Comparison of ENCODE assay signal across 10 mouse cellular contexts in the genomic region with DNA sequence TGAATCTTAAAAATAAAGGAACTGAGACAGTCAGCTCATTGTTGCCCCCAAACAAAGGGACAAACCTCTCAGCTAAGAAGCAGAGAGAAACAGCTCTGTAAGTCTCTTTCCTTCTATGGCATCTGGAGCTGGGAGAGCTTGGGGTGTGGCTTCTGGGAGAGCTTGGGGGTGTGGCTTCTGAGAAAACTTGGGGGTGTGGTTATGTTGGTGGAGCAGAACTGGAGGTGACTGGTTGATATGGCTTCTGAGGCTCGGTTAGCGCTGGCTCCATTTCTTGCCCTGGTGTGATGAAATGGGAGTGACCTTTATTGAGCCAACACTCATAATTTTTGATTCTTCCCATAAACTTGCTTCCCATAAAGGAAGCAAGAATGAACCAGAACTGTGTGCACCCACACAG. TPM values are rescaled to one million over a fixed set of nuclear protein-coding genes. Genes with fewer than 3 reads are reported as not detected.
DNase-seq lines count a peak whose midpoint lies in the region; ATAC-seq lines count a peak whose summit lies in the region.
"Had no signal": no experiment of that assay in that cellular context is flagged by ENCODE, and none has a peak within 500 bp of the region (broad histone marks: within the 10 kb centered on the region; RNA-seq: fewer than 3 reads in every experiment).

No protein-coding gene starts in this region.

- H3K4me2 ChIP-seq in heart, embryonic 14.5 days (ENCODE audit: low read length), result no peak overlapping the region

- no peaks in the 10 kb centered on the region for H3K9me3 ChIP-seq in heart, embryonic 14.5 days (ENCODE audit: control insufficient read depth, low read length)

- intact Hi-C loops in left cerebral cortex, postnatal 14 days (cut with DNase I), result no loop called here

- H3K36me3 ChIP-seq in heart, embryonic 14.5 days (ENCODE audit: control insufficient read depth, insufficient read depth, low read length), result no peaks in the 10 kb centered on the region

- 0 out of 2 replicates have a peak overlapping the region, but pooled peaks have one; percentile 10 for H3K9ac ChIP-seq in heart, embryonic 14.5 days (ENCODE audit: low read length)

- DNase-seq in heart, adult 9 months (ENCODE audit: low spot score in 2 of 2), result no peak
- DNase-seq in c-Kit-positive CD71-positive TER-119-positive erythroid progenitor cells, embryonic 14.5 days (ENCODE audit: low spot score), result peak; percentile 89
- peak; percentile 75 for DNase-seq in large intestine, adult 2 months (ENCODE audit: low read depth, low spot score)
- DNase-seq in retina, postnatal 1 day, result peak; percentile 51
- no peak for DNase-seq in left cerebral cortex, postnatal 14 days (ENCODE audit: low spot score in 2 of 2)
- DNase-seq in ovary, postnatal 14 days (ENCODE audit: low spot score), result no peak
- DNase-seq in thymus, adult 18-20 months, result no peak

- no peak overlapping the region for H3K4me3 ChIP-seq in heart, embryonic 14.5 days (ENCODE audit: control insufficient read depth in 1 of 2, insufficient read depth in 1 of 2, low read depth in 1 of 2, low read length in 2 of 2)

- ATAC-seq in heart, embryonic 14.5 days (ENCODE audit: insufficient number of reproducible peaks, insufficient read depth, low FRiP score, low read depth), result 0 out of 2 replicates have a peak, but pooled peaks have one; percentile 44

- peaks cover 23 to 33% of the 10 kb centered on the region in 2 experiments for H3K4me1 ChIP-seq in heart, embryonic 14.5 days (ENCODE audit: control insufficient read depth in 2 of 2, insufficient read depth in 2 of 2, low read length in 2 of 2)

- WGBS in heart, embryonic 14.5 days, result 30% methylated on average over 2 of the region's 2 CpGs
- WGBS in large intestine, adult 2 months, result 14% methylated on average over 2 of the region's 2 CpGs

- peak overlapping the region in 1 of 2 experiments; percentile 58; a peak in 1 of 4 replicates for H3K27ac ChIP-seq in heart, embryonic 14.5 days (replicated peaks in 1 of 2; ENCODE audit: control insufficient read depth in 1 of 2, insufficient read depth in 1 of 2, low read depth in 2 of 2, low read length in 2 of 2)
- H3K27ac ChIP-seq: macrophage had no signal

- H3K27me3 ChIP-seq in heart, embryonic 14.5 days (ENCODE audit: control insufficient read depth, insufficient read depth, low read length), result no peaks in the 10 kb centered on the region

RNA-seq across cellular contexts. Expression of a gene that starts 10.0 kb away (rescaled TPM):
- 192 and 199 TPM in 2 replicates for polyA plus RNA-seq in heart, embryonic 14.5 days (2014; fragmentation: Nextera tagmentation; extraction: Ambion mirVana)
- not detected in 2 replicates for polyA plus RNA-seq in large intestine, adult 2 months (2012; rRNA removed)
- total RNA-seq in left cerebral cortex, postnatal 14 days (2021), result not detected
- polyA plus RNA-seq: macrophage; spleen, adult 2 months had no signal

RNA-seq across cellular contexts. Expression of a gene that starts 48.0 kb away (rescaled TPM):
- not detected in 2 replicates for polyA plus RNA-seq in heart, embryonic 14.5 days (2014; fragmentation: Nextera tagmentation; extraction: Ambion mirVana)
- not detected in 2 replicates for polyA plus RNA-seq in large intestine, adult 2 months (2012; rRNA removed)
- total RNA-seq in left cerebral cortex, postnatal 14 days (2021), result not detected
- polyA plus RNA-seq: macrophage; spleen, adult 2 months had no signal

Comparison
In these comparisons a context has a peak if more than half of its experiments do, and no peak if none do; other contexts are left out.
1. DNase-seq: peak in c-Kit-positive CD71-positive TER-119-positive erythroid progenitor cells, embryonic 14.5 days (single experiment), large intestine, adult 2 months (single experiment) and retina, postnatal 1 day (single experiment); none in heart, adult 9 months (0 of 2), left cerebral cortex, postnatal 14 days (0 of 2), ovary, postnatal 14 days (single experiment) and thymus, adult 18-20 months (0 of 2).
2. RNA of a gene that starts 10.0 kb away (polyA plus RNA-seq): 192 to 199 TPM in heart, embryonic 14.5 days; not detected in large intestine, adult 2 months; every median in the first group is over 100 times any median in the second.